Mouse (Mus musculus): ENCODE results near the gene Dnajc7. TPM values are rescaled to one million over a fixed set of nuclear protein-coding genes. Genes with fewer than 3 reads are reported as not detected.

Gene Dnajc7
- polyA plus RNA-seq, 1 experiment, result 86.6 TPM

GRCm38 (mm10) chr11:100574188-100574587 is 45.8 kb downstream of the Dnajc7 start:
- H3K4me3 ChIP-seq (replicated peaks), result peak overlapping the region; percentile 94
- H3K4me1 ChIP-seq, result peaks cover 72% of the 10 kb centered on the region
- no peaks in the 10 kb centered on the region for H3K9me3 ChIP-seq
- no peaks in the 10 kb centered on the region for H3K27me3 ChIP-seq (replicated peaks)
- TF ChIP-seq GATA1 (IDR thresholded peaks at IDR 0.05; ENCODE audit: borderline replicate concordance, low read length), result no peak
- no peak for TF ChIP-seq FLI1 (IDR thresholded peaks at IDR 0.05; ENCODE audit: low read length)
- H3K36me3 ChIP-seq (replicated peaks; ENCODE audit: low read length), result peaks cover 34% of the 10 kb centered on the region

- H3K4me3 ChIP-seq (replicated peaks), result peak overlapping the region; percentile 86
- H3K36me3 ChIP-seq (replicated peaks; ENCODE audit: low read length), result peaks cover 4% of the 10 kb centered on the region
Measured at GRCm38 (mm10) chr11:100571202-100571567, 48.8 kb downstream of the Dnajc7 start.

GRCm38 (mm10) chr11:100570430-100571201 is 49.4 kb downstream of the Dnajc7 start:
- TF ChIP-seq GATA1 (IDR thresholded peaks at IDR 0.05; ENCODE audit: borderline replicate concordance, low read length), result no peak
- TF ChIP-seq FLI1 (IDR thresholded peaks at IDR 0.05; ENCODE audit: low read length), result no peak
- peaks cover 40% of the 10 kb centered on the region for H3K4me1 ChIP-seq
- H3K27me3 ChIP-seq (replicated peaks), result peaks cover 4% of the 10 kb centered on the region
- H3K36me3 ChIP-seq (replicated peaks; ENCODE audit: low read length), result no peaks in the 10 kb centered on the region
- no peaks in the 10 kb centered on the region for H3K9me3 ChIP-seq
- peak overlapping the region; percentile 86 for H3K4me3 ChIP-seq (replicated peaks)

More at GRCm38 (mm10) chr11:100571202-100571567, 48.8 kb downstream of the Dnajc7 start:
- peaks cover 46% of the 10 kb centered on the region for H3K4me1 ChIP-seq
- no peaks in the 10 kb centered on the region for H3K9me3 ChIP-seq
- peaks cover 4% of the 10 kb centered on the region for H3K27me3 ChIP-seq (replicated peaks)
- TF ChIP-seq GATA1 (IDR thresholded peaks at IDR 0.05; ENCODE audit: borderline replicate concordance, low read length), result no peak
- TF ChIP-seq FLI1 (IDR thresholded peaks at IDR 0.05; ENCODE audit: low read length), result no peak

- H3K9me3 ChIP-seq, result no peaks in the 10 kb centered on the region
- H3K27me3 ChIP-seq (replicated peaks), result peaks cover 4% of the 10 kb centered on the region
- no peak overlapping the region for H3K4me3 ChIP-seq (replicated peaks)
- H3K36me3 ChIP-seq (replicated peaks; ENCODE audit: low read length), result no peaks in the 10 kb centered on the region
- TF ChIP-seq FLI1 (IDR thresholded peaks at IDR 0.05; ENCODE audit: low read length), result no peak
- no peak for TF ChIP-seq GATA1 (IDR thresholded peaks at IDR 0.05; ENCODE audit: borderline replicate concordance, low read length)
- H3K4me1 ChIP-seq, result peaks cover 33% of the 10 kb centered on the region
Measured at GRCm38 (mm10) chr11:100569789-100570188, 50.2 kb downstream of the Dnajc7 start.

- no peak for TF ChIP-seq FLI1 (IDR thresholded peaks at IDR 0.05; ENCODE audit: low read length)
- no peak for TF ChIP-seq GATA1 (IDR thresholded peaks at IDR 0.05; ENCODE audit: borderline replicate concordance, low read length)
- Histone ChIP-seq H3K36me3 (replicated peaks; ENCODE audit: low read length) (no peaks in the 10 kb centered on the region), H3K9me3 (peaks cover 4% of the 10 kb centered on the region), H3K4me1 (peaks cover 28% of the 10 kb centered on the region), H3K27me3 (replicated peaks) (peaks cover 10% of the 10 kb centered on the region), H3K4me3 (replicated peaks) (no peak overlapping the region)
Measured at GRCm38 (mm10) chr11:100568692-100569091, 51.3 kb downstream of the Dnajc7 start.

- Histone ChIP-seq H3K27me3 (replicated peaks) (peaks cover 15% of the 10 kb centered on the region), H3K9me3 (peaks cover 4% of the 10 kb centered on the region), H3K36me3 (replicated peaks; ENCODE audit: low read length) (no peaks in the 10 kb centered on the region), H3K4me1 (peaks cover 28% of the 10 kb centered on the region), H3K4me3 (replicated peaks) (no peak overlapping the region)
- no peak for TF ChIP-seq GATA1 (IDR thresholded peaks at IDR 0.05; ENCODE audit: borderline replicate concordance, low read length)
- no peak for TF ChIP-seq FLI1 (IDR thresholded peaks at IDR 0.05; ENCODE audit: low read length)
Measured at GRCm38 (mm10) chr11:100567815-100568245, 52.1 kb downstream of the Dnajc7 start.

GRCm38 (mm10) chr11:100567229-100567628 is 52.7 kb downstream of the Dnajc7 start:
- Histone ChIP-seq H3K4me1 (peaks cover 28% of the 10 kb centered on the region), H3K36me3 (replicated peaks; ENCODE audit: low read length) (no peaks in the 10 kb centered on the region), H3K9me3 (peaks cover 4% of the 10 kb centered on the region), H3K4me3 (replicated peaks) (no peak overlapping the region), H3K27me3 (replicated peaks) (peaks cover 17% of the 10 kb centered on the region)
- TF ChIP-seq GATA1 (IDR thresholded peaks at IDR 0.05; ENCODE audit: borderline replicate concordance, low read length) (no peak), FLI1 (IDR thresholded peaks at IDR 0.05; ENCODE audit: low read length) (no peak)

- Histone ChIP-seq H3K4me1 (peaks cover 5% of the 10 kb centered on the region; the same call in 1 of the 2 replicates), H3K27me3 (replicated peaks) (peaks cover 19% of the 10 kb centered on the region), H3K4me3 (replicated peaks) (no peak overlapping the region), H3K9me3 (peaks cover 4% of the 10 kb centered on the region), H3K36me3 (replicated peaks; ENCODE audit: low read length) (no peaks in the 10 kb centered on the region)
- TF ChIP-seq GATA1 (IDR thresholded peaks at IDR 0.05; ENCODE audit: borderline replicate concordance, low read length) (no peak), FLI1 (IDR thresholded peaks at IDR 0.05; ENCODE audit: low read length) (no peak)
Measured at GRCm38 (mm10) chr11:100564703-100565102, 55.3 kb downstream of the Dnajc7 start.

- H3K9me3 ChIP-seq, result peaks cover 4% of the 10 kb centered on the region
- no peak overlapping the region for H3K4me3 ChIP-seq (replicated peaks)
- H3K4me1 ChIP-seq, result peaks cover 4% of the 10 kb centered on the region; the same call in 1 of the 2 replicates
- H3K36me3 ChIP-seq (replicated peaks; ENCODE audit: low read length), result no peaks in the 10 kb centered on the region
- TF ChIP-seq FLI1 (IDR thresholded peaks at IDR 0.05; ENCODE audit: low read length), result no peak
- no peak for TF ChIP-seq GATA1 (IDR thresholded peaks at IDR 0.05; ENCODE audit: borderline replicate concordance, low read length)
- peaks cover 22% of the 10 kb centered on the region for H3K27me3 ChIP-seq (replicated peaks)
Measured at GRCm38 (mm10) chr11:100564297-100564696, 55.7 kb downstream of the Dnajc7 start.

- Histone ChIP-seq H3K4me1 (no peaks in the 10 kb centered on the region), H3K36me3 (replicated peaks; ENCODE audit: low read length) (no peaks in the 10 kb centered on the region), H3K27me3 (replicated peaks) (peaks cover 28% of the 10 kb centered on the region), H3K4me3 (replicated peaks) (no peak overlapping the region), H3K9me3 (peaks cover 4% of the 10 kb centered on the region)
- TF ChIP-seq FLI1 (IDR thresholded peaks at IDR 0.05; ENCODE audit: low read length) (no peak), GATA1 (IDR thresholded peaks at IDR 0.05; ENCODE audit: borderline replicate concordance, low read length) (no peak)
Measured at GRCm38 (mm10) chr11:100561748-100562147, 58.2 kb downstream of the Dnajc7 start.

Measured in megakaryocyte, embryonic 14.5 days (primary cell).